Mouse (Mus musculus): ENCODE data around the gene Camk2n2. TPM values are rescaled to one million over a fixed set of nuclear protein-coding genes. Genes with fewer than 3 reads are reported as not detected.

The Camk2n2 gene
- polyA plus RNA-seq, 1 experiment from 2014 or later: 63.8 TPM

DNA sequence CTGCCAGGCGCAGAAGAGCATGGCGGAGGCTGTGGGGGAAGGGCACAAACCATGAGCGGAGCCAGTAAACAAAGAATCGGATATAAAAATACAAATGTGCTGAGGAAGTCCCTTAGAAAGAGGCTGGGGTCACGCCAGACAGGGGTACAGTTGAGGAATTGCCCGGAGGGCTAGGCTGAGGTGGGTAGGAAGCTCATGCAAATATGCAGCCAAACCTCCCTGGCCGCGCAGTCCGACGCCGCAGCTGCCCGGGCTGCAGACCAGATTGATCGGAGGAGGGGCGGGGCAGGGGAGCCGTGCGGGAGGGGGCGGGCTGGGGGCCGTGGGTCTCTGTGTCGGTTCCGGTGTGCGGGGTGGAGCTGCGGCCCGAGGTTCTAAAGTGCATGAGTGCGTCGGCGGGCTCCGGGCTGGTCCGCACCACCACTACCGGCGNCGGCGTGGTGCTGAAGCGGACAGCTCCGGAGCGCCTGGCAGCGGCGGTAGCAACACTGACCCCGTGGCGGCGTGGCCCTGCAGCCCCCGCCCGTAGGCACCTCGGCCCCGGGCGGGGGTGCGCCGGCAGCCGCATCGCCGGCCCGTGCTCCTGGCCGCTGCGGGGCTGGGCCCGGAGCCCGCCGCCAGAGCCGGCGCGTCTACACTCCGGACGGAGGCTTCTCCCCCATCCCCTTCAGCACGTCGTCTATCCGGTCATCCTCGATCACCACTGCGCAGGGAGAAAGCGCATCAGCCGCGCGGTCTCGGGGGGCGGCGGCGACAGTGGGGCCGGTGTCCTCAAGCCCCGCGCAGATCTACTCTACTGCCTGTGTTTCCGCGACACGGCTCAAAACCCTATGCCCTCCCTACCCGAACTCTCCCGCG lies 1.3 kb downstream of the Camk2n2 start:
- Histone ChIP-seq H3K36me3 (replicated peaks; ENCODE audit: control insufficient read depth, insufficient read depth) (peaks cover 24% of the 10 kb centered on the region), H3K4me3 (replicated peaks; ENCODE audit: low read length) (peak overlapping the region; percentile 80), H3K27ac (peak overlapping the region; percentile 95), H3K9ac (peak overlapping the region; percentile 90), H3K27me3 (ENCODE audit: control insufficient read depth, insufficient read depth, low read length) (no peaks in the 10 kb centered on the region), H3K4me2 (replicated peaks) (peak overlapping the region; percentile 94), H3K9me3 (ENCODE audit: control insufficient read depth, low read length) (no peaks in the 10 kb centered on the region), H3K4me1 (replicated peaks; ENCODE audit: control insufficient read depth, insufficient read depth, low read length) (peaks cover 12% of the 10 kb centered on the region)
- peak; percentile 46 for DNase-seq (ENCODE audit: low spot score)
- peak; percentile 23 for ATAC-seq (ENCODE audit: low FRiP score)
- under 1% methylated on average over 79 of the region's 83 CpGs for WGBS

DNA sequence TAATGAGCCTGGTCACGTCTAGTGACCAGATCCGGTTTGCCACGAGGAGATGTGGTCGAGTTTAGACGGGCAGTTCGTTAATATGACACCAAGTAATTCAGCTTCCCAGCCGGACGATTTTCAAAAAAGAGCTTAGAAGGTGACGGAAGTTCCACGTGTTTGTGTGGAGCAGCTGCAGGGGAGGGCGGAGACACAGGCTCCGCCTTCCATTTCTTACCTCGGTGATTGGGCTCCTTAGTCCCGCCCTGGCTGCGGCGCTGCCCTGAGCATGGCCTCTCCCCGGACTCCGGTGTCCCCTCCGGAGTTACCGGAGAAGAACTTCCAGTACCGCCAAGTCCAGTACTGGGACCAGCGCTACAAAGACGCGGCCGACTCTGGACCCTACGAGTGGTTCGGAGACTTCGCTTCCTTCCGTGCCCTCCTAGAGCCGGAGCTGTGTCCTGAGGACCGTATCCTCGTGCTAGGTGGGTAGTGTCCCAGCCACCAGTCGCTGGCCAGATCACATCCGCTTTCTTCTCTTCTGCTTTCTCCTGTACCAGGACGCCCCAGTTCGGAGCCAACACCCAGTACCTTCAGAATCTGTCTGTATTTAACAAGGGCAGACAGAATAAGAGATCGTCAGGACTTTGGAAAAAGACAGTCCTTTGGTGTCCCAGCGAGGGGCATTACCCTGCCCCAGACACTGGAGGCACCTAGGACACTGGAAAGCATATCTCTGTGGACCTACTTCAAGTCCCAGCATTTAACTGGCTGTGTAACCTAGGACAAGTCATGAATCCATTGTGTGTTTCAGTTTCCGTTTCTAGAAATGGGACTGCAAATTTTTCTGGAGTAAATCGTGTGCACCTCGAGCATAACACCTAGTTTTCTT lies 9.5 kb downstream of the Camk2n2 start, which contains the start of the genes Eef1akmt4, Gm49333 and Alg3:
Gene Eef1akmt4, plus strand, starts transcription at position 237 of the 871 bp plus-strand sequence.
Gene Gm49333, plus strand, starts transcription at position 254 of the 871 bp plus-strand sequence.
Gene Alg3, minus strand, starts transcription at position 379 of the 871 bp plus-strand sequence.
- WGBS: 3% methylated on average over 41 of the region's 41 CpGs

GRCm38 (mm10) chr16:20610501-20611356 lies 10.4 kb downstream of the Camk2n2 start:
- peak overlapping the region; percentile 89 for H3K27ac ChIP-seq
- H3K4me2 ChIP-seq (replicated peaks): peak overlapping the region; percentile 91
- peak; percentile 68 for ATAC-seq (ENCODE audit: low FRiP score)
- H3K36me3 ChIP-seq (replicated peaks; ENCODE audit: control insufficient read depth, insufficient read depth): peaks cover 30% of the 10 kb centered on the region
- no peaks in the 10 kb centered on the region for H3K27me3 ChIP-seq (ENCODE audit: control insufficient read depth, insufficient read depth, low read length)
- H3K4me1 ChIP-seq (replicated peaks; ENCODE audit: control insufficient read depth, insufficient read depth, low read length): peaks cover 14% of the 10 kb centered on the region
- DNase-seq (ENCODE audit: low spot score): peak; percentile 89
- H3K9me3 ChIP-seq (ENCODE audit: control insufficient read depth, low read length): no peaks in the 10 kb centered on the region
- H3K4me3 ChIP-seq (replicated peaks; ENCODE audit: low read length): peak overlapping the region; percentile 80
- peak overlapping the region; percentile 93 for H3K9ac ChIP-seq
- WGBS: under 1% methylated on average over 28 of the region's 28 CpGs

More for the DNA sequence above, 9.5 kb downstream of the Camk2n2 start, which contains the start of the genes Eef1akmt4, Gm49333 and Alg3:
- Histone ChIP-seq H3K4me2 (replicated peaks) (peak within 1 kb of the TSS; percentile 91), H3K36me3 (replicated peaks; ENCODE audit: control insufficient read depth, insufficient read depth) (peaks cover 30% of the 10 kb centered on the region), H3K27ac (peak within 1 kb of the TSS; percentile 89), H3K9me3 (ENCODE audit: control insufficient read depth, low read length) (no peaks in the 10 kb centered on the region), H3K4me3 (replicated peaks; ENCODE audit: low read length) (peak within 1 kb of the TSS; percentile 80), H3K4me1 (replicated peaks; ENCODE audit: control insufficient read depth, insufficient read depth, low read length) (peaks cover 14% of the 10 kb centered on the region), H3K27me3 (ENCODE audit: control insufficient read depth, insufficient read depth, low read length) (no peaks in the 10 kb centered on the region), H3K9ac (peak within 1 kb of the TSS; percentile 93)
- ATAC-seq (ENCODE audit: low FRiP score) (peak; percentile 94), DNase-seq (ENCODE audit: low spot score) (peak; percentile 83)

- no peak; the same call in 1 of the 2 replicates for ATAC-seq (ENCODE audit: low FRiP score)
- no peak overlapping the region for H3K4me2 ChIP-seq (replicated peaks)
- peaks cover 48% of the 10 kb centered on the region for H3K36me3 ChIP-seq (replicated peaks; ENCODE audit: control insufficient read depth, insufficient read depth)
- WGBS: 57% methylated on average over 9 of the region's 9 CpGs
- H3K9me3 ChIP-seq (ENCODE audit: control insufficient read depth, low read length): no peaks in the 10 kb centered on the region
- no peak overlapping the region for H3K4me3 ChIP-seq (replicated peaks; ENCODE audit: low read length)
- no peaks in the 10 kb centered on the region for H3K27me3 ChIP-seq (ENCODE audit: control insufficient read depth, insufficient read depth, low read length)
- peaks cover 3% of the 10 kb centered on the region for H3K4me1 ChIP-seq (replicated peaks; ENCODE audit: control insufficient read depth, insufficient read depth, low read length)
- no peak overlapping the region for H3K9ac ChIP-seq
- no peak for DNase-seq (ENCODE audit: low spot score)
- no peak overlapping the region for H3K27ac ChIP-seq
These were observed 16.4 kb downstream of the Camk2n2 start for GRCm38 (mm10) chr16:20604705-20605104.

DNA sequence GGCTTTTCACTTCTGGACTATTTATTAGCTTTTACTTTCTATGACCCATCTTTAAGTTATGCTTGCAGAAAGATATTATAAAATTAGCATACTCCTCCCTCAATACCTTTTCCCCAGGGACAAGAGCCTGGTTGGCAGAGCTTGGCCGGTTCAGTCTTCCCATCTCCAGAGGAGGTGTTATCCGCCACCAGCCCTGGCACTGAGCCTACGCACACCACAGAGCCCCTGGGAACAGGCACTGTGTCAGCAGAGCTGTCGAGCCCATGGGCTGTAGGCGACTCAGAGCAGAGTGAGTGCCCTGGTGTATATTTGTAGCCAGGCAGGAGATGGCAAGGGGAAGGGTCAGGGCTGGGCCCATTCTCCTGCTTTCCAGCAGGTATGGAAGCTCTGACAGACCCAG lies 20.6 kb downstream of the Camk2n2 start:
- Histone ChIP-seq H3K27me3 (ENCODE audit: control insufficient read depth, insufficient read depth, low read length) (peaks cover 4% of the 10 kb centered on the region; the same call in 1 of the 2 replicates), H3K4me3 (replicated peaks; ENCODE audit: low read length) (no peak overlapping the region), H3K4me2 (replicated peaks) (no peak overlapping the region), H3K9ac (no peak overlapping the region), H3K4me1 (replicated peaks; ENCODE audit: control insufficient read depth, insufficient read depth, low read length) (no peaks in the 10 kb centered on the region), H3K9me3 (ENCODE audit: control insufficient read depth, low read length) (no peaks in the 10 kb centered on the region), H3K36me3 (replicated peaks; ENCODE audit: control insufficient read depth, insufficient read depth) (peaks cover 21% of the 10 kb centered on the region), H3K27ac (no peak overlapping the region)
- DNase-seq (ENCODE audit: low spot score) (no peak), ATAC-seq (ENCODE audit: low FRiP score) (no peak)
- 63% methylated on average over 5 of the region's 5 CpGs for WGBS

DNA sequence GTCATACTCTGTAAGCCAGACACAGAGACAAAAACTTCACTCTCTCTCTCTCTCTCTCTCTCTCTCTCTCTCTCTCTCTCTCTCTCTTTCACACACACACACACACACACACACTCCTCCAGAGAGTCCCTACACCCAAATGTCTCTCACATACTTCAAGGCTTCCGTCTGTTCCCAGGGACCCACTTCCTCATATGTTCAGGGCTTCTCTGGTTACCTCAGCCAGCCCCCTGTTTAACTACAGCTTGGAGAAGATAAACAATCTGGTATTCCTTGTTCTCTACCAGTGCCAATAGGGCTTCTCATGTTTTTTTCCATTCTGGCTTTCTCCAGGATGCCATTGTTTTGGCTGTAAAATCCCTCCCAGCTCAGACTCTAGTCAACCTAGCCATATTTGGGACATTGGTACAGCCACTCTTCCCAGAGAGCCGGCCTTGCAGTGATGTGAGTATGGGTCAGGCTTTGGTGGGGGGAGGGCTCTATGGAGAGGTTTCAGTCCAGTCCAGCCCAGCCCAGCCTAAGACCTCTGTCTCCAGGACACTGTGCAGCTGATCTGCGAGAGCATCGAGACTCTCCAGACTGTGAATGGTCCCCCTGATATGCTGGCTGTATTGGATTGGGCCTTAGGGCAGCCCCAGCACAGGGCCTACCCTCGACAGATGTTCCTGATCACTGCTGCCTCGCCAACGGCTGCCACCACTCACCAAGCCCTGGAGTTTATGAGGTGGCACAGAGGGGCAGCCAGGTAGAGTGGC lies 24.2 kb downstream of the Camk2n2 start:
- no peak for DNase-seq (ENCODE audit: low spot score)

GRCm38 (mm10) chr16:20595737-20596136 lies 25.4 kb downstream of the Camk2n2 start:
- Histone ChIP-seq H3K27ac (no peak overlapping the region), H3K36me3 (replicated peaks; ENCODE audit: control insufficient read depth, insufficient read depth) (no peaks in the 10 kb centered on the region), H3K4me1 (replicated peaks; ENCODE audit: control insufficient read depth, insufficient read depth, low read length) (peaks cover 4% of the 10 kb centered on the region; the same call in 1 of the 2 replicates), H3K4me3 (replicated peaks; ENCODE audit: low read length) (no peak overlapping the region), H3K4me2 (replicated peaks) (no peak overlapping the region), H3K27me3 (ENCODE audit: control insufficient read depth, insufficient read depth, low read length) (peaks cover 40% of the 10 kb centered on the region), H3K9ac (no peak overlapping the region), H3K9me3 (ENCODE audit: control insufficient read depth, low read length) (no peaks in the 10 kb centered on the region)
- DNase-seq (ENCODE audit: low spot score): no peak
- no peak for ATAC-seq (ENCODE audit: low FRiP score)
- WGBS: 83% methylated on average over 4 of the region's 4 CpGs

More for the DNA sequence above, 24.2 kb downstream of the Camk2n2 start:
- H3K9ac ChIP-seq: no peak overlapping the region
- H3K36me3 ChIP-seq (replicated peaks; ENCODE audit: control insufficient read depth, insufficient read depth): no peaks in the 10 kb centered on the region
- no peaks in the 10 kb centered on the region for H3K9me3 ChIP-seq (ENCODE audit: control insufficient read depth, low read length)
- H3K4me3 ChIP-seq (replicated peaks; ENCODE audit: low read length): no peak overlapping the region
- no peak overlapping the region for H3K27ac ChIP-seq
- ATAC-seq (ENCODE audit: low FRiP score): no peak
- WGBS: 81% methylated on average over 7 of the region's 7 CpGs
- no peak overlapping the region for H3K4me2 ChIP-seq (replicated peaks)
- peaks cover 29% of the 10 kb centered on the region for H3K27me3 ChIP-seq (ENCODE audit: control insufficient read depth, insufficient read depth, low read length)
- no peaks in the 10 kb centered on the region for H3K4me1 ChIP-seq (replicated peaks; ENCODE audit: control insufficient read depth, insufficient read depth, low read length)
